Mouse (Mus musculus) hindbrain, embryonic 16.5 days (tissue): ENCODE measurements around the gene Bmp3. TPM values are rescaled to one million over a fixed set of nuclear protein-coding genes. Genes with fewer than 3 reads are reported as not detected.

Source experiments
- polyA plus RNA-seq: library from polyadenylated mRNA; unstranded; fragments of >200 nt; fragmentation: Nextera tagmentation; extraction: Ambion mirVana; gene quantifications from 2 replicates; pipeline ENCODE4 v1.2.1, GENCODE M21; 2015

Bmp3 gene
- polyA plus RNA-seq, 1 experiment from 2014 or later = 1.9 TPM

Other genes with a start within 250 kb of the Bmp3 start
- 1.5 and 1.7 TPM in 2 replicates for gene Prkg2, start 182.9 kb downstream of the Bmp3 start, polyA plus RNA-seq